Mouse (Mus musculus) gastrocnemius, postnatal 25 days (tissue): ENCODE results near the gene Cmip. TPM values are rescaled to one million over a fixed set of nuclear protein-coding genes. Genes with fewer than 3 reads are reported as not detected.

Experiments used
- DNase-seq: peaks from one replicate; pipeline ENCODE4 v3.0.0; 2022
- total RNA-seq, 2 experiments: library from RNA; stranded (reverse); gene quantifications; 1 replicate in 1 of 2; 2 replicates in 1 of 2; pipeline ENCODE4 v1.2.3; 2021

Cmip gene
- total RNA-seq, 2 experiments from 2014 or later = 10.0 to 12.9 TPM

DNA sequence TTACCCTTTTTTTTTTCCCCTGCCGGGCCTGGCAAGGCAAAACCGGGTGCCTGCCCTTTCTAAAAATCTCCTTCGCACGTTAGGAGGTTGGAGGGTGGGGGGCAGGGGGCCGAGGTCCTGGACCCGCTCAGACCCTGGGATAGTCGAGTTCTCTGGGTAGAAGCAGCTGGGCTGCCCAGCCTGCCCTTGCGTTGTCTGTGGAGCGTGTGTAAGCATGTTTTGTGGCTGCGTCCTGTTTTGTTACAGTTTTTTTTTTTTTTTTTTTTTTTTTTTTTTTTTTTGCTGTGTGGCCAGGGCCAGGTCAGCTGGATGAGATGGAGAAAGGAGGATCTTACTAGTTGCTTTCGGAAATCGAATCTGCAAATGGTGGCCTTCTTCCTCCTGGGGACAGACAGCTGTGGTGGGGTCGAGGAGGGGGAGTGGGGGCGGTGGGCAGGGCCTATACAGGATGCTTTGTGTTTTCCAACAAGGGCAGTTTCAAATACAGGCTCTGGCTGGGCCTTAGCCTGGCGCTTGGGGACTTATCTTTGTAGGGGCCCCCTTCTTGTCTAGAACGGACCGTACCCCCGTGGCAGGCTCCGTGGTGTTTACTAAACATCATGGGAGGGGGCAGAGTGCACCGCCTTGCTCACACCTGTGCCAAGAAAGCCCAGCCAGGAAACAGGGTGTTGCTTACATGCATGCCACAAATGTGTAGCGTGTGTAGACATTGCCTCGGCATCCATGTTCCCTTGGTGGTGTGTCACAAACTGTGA lies 1.1 kb downstream of the Cmip start:
- no peak for DNase-seq

DNA sequence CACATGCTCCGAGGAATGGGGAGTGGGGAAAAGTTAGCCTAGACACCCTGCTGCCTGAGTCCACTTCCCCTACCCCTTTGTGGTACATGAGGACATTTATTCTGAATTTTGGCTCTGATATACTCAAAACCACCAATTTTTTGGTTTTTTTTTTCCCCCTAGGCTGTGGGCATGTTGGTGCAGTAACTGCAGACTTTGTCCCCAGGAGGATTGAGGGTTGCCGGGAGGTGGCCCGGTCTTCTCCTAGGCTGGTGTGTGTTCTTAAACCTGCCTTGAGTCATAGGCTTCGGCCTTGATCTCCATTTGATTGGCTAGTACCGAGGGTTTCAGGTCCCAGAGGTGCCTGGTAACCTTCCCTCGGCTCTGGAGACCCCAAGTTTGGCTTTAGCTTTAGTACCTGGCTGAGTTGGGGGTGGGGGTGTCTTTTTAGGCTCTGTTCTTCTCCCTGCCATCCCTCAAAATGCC lies 1.7 kb downstream of the Cmip start:
- no peak for DNase-seq

- DNase-seq = no peak
Observed at GRCm38 (mm10) chr8:117259431-117260001, 2.7 kb downstream of the Cmip start.

GRCm38 (mm10) chr8:117260234-117260929 lies 3.5 kb downstream of the Cmip start:
- no peak for DNase-seq

DNA sequence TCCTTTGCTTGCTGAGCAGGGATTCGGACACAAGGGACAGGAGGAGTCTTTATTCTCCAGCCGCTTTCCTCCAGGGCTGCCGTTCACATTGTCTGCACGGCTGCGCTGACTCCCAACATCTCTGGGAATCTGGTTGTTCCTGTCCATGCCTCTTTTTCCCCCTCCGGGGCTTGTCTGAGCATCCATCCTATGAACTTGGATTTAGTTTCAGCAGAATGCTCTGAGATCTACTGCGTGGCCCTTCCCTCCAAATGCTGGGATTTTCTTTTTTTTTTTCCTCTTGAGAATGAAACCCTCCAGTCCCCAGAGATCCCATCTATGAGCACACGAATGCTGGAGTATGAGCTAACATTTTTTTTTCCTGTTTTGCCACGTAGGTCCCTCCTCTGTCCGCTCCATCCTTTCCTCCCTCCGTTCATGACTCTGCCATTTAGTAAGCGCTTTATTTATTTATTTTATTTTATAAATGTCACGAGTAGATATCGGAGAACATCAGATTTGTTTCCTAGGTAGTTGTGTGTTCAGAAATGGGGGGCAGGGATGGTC lies 4.1 kb downstream of the Cmip start:
- no peak for DNase-seq

DNA sequence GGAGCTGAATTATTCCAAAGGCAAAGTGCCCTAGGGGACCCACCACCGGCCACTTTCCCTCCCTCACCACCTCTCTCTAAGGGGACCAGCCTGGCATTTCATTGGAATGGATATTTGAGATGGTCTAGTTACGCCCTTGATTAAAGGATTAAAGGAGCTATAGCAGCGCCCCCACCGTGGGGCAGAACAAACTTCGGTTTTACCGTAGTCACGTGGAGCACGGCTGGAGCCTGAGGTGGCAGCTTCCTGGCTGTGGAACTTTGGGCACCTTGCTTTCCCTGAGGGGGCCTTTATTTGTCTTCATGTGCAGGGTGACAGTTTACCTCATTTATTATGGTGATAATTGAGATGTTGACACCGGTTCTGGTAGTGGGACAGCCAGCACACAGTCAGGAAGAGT lies 4.8 kb downstream of the Cmip start:
- DNase-seq = no peak

GRCm38 (mm10) chr8:117262685-117263084 lies 5.8 kb downstream of the Cmip start:
- no peak for DNase-seq

- no peak for DNase-seq
Observed at GRCm38 (mm10) chr8:117263442-117263841, 6.6 kb downstream of the Cmip start.

DNA sequence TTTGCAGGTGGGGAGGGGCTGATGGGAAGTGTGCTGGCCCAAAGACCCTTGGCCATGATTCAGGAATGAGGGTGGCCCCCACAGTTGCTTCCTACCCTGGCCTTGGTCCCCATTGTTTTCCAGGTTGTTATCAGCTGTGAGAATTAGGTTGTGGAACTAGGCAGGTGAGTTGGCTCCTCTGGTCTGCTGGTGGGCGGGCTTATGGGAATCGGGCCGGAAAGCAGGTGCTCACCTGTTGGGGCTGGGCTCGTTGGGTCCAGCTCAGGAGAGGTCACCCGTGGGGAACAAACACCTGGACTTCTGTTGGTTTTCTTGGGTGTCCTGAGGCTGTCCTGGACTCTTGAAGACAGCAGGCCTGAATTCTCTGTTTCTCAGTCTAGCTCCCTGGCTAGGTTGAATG lies 8.2 kb downstream of the Cmip start:
- DNase-seq = no peak

DNA sequence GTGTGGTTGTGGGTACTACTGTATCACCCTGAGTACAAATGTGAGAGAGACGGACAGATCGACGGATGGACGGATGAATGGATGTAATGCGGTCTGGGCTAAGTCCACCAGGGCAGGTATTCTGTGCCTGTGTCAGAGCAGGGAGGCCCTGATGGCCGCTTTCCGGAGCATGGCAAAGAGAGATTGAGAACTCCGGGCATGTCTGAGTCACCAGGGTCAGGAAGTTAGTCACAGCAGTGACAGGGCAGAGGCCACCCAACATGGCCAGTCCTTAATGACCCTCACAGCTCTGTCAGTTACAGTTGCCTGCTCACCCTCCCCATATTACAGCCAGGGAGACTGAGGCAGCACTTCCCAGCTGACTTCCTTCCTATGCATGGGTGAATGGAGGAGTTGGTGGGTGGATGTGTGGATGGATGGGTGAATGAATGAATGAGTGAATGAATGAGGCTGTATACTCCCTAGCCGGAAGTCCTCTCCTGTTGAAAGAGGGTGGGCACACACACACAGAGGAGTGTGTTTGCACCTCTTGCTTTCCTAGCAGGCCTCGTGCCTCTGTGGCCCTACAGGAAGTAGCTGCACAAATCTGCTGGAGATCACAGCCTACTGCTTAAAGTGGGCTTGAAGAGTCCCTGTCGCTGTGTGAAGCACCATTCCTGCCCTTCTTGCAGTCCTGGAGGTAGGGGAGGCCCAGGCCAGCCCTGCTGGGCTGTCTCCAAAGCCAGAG lies 10.7 kb downstream of the Cmip start:
- no peak for DNase-seq

GRCm38 (mm10) chr8:117278234-117278633 lies 21.4 kb downstream of the Cmip start:
- no peak for DNase-seq

DNA sequence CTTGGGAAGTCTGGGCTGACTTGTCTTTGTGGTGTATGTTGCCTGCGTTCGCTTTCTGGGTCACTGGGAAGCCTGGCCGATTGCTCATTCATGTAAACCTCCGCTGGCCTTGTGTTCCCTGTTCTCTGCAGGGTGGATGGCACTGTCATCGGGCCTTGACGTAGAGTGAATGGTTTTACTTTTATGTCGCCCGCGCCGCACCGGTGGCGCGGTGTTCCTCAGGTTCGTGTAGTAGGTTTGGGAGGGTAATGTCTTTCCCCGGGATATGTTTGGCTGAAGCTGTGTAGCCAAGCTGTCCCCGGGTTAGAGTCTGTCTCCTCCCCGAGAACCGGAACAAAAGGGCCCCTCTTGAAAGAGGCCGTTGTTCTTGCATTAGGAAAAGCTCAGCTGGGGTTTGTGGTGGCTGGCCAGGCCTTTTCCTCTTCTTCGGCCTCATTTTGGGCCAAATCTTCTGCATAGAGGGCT lies 21.8 kb downstream of the Cmip start:
- no peak for DNase-seq

- DNase-seq = peak; percentile 37
Observed at GRCm38 (mm10) chr8:117280488-117280887, 23.6 kb downstream of the Cmip start.

DNA sequence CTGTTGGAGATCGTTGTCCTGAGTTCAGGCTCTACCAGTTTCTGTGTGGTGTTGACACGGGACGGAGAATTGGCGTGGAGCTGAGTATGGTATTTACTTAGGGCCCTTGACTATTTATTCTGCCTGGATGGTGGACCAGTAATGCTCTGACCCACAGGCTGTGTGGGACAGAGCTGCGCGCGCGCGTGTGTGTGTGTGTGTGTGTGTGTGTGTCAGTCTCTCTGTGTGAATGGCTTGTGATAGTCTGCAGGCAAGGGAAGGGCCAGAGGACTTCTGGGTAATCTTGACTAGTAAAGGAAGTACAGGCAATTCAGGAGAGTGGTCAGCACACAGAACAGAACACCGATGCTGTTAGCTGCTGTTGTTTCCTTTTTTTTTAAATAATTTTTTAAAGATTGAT lies 24.8 kb downstream of the Cmip start:
- no peak for DNase-seq

- no peak for DNase-seq
Observed at GRCm38 (mm10) chr8:117282141-117282950, 25.5 kb downstream of the Cmip start.

DNA sequence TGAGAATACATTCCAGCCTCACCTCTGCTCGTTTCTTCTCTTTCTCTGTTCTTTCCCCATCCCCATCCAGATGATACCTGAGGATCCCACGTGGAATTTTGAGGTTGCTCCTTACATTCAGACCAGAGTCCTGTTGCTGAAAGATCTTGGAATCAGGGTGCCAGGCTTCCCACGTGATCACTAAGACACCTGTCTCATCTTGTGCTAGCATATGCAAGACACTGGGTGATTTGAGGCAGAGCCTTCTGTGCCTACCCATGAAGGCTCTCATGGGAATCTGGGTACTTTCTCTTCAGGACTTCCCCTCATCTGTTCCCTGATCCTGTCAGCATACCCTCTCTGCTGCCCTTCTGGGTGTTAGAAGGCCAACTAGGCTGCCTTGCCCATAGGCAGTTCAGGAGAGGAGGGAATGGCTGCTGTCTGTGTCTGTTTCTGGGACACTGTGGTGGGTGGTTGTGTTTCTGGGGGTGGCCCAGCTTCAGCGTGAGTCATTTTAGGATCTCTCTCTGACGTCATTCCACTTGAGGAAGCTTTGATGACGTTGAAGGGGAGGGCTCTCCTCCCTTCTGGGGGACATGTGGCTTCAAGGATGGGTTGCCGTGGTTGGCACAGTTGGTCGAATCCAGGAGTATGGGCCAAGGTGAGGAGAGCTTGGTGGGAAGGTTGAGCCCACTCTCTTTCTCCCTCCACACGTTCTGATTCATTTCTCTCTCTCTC lies 28.1 kb downstream of the Cmip start:
- no peak for DNase-seq

GRCm38 (mm10) chr8:117287966-117288365 lies 31.1 kb downstream of the Cmip start:
- no peak for DNase-seq

DNA sequence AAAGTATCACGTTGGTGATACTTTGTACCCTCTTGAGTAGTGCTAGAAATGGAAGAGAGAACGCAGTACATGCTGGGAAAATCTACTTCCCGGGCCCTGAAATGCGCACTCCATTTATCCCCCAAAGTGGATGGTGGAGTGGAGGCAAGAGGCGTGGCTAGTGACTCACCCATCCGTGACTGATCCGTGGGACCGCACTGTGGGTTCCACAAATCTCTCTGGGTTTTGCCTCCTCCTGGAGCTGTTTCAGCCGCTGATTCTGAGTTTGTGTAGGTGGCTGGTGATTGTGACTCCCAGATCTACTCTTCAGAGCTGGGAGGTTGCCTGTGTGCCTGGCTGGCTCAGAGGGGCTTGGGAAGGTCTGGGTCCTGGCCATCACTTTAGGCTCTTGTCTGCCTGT lies 32.2 kb downstream of the Cmip start:
- no peak for DNase-seq

DNA sequence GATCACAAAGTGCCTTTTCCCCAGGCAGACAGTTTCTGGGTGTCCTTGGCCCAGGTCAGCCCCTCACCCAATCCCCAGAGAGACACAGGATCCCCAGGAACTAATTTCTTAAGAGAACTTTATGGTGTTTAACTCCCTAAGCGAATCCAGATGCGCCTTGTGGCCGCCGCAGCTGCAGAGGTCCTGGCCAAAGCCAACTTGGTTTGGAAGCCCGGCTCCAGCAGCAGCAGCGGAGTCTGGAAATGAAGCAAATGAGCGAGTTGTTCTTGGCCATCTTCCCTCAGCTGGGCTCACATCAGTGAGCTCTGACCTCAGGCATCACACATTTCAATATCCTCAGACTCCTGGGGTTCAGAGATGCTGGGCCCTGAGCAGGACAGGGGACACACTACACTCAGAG lies 33.6 kb downstream of the Cmip start:
- peak; percentile 80 for DNase-seq

GRCm38 (mm10) chr8:117292262-117292661 lies 35.4 kb downstream of the Cmip start:
- no peak for DNase-seq

GRCm38 (mm10) chr8:117294812-117295211 lies 37.9 kb downstream of the Cmip start:
- DNase-seq = no peak
